Mouse (Mus musculus): ENCODE measurements around the gene Zdbf2. TPM values are rescaled to one million over a fixed set of nuclear protein-coding genes. Genes with fewer than 3 reads are reported as not detected.

Zdbf2 gene
- polyA plus RNA-seq, 1 experiment = not detected

GRCm38 (mm10) chr1:63263671-63264070 lies 9.4 kb upstream of the Zdbf2 start:
- peaks cover 21% of the 10 kb centered on the region for H3K27me3 ChIP-seq (ENCODE audit: control insufficient read depth, insufficient read depth, low read length)
- WGBS = 48% methylated on average over 11 of the region's 11 CpGs

GRCm38 (mm10) chr1:63265461-63265860 lies 7.6 kb upstream of the Zdbf2 start:
- H3K27me3 ChIP-seq (ENCODE audit: control insufficient read depth, insufficient read depth, low read length) = peaks cover 18% of the 10 kb centered on the region
- H3K4me3 ChIP-seq (ENCODE audit: low read depth, low read length) = no peak overlapping the region
- WGBS = 38% methylated on average over 4 of the region's 4 CpGs
- H3K27ac ChIP-seq (ENCODE audit: insufficient read depth, low read depth, low read length) = no peak overlapping the region
- no peak for TF ChIP-seq POLR2A (IDR thresholded peaks at IDR 0.05; ENCODE audit: low read depth, low read length)
- TF ChIP-seq CTCF (IDR thresholded peaks at IDR 0.05; ENCODE audit: extremely low read depth, insufficient read length, insufficient replicate concordance, low read depth, low read length) = no peak
- no peaks in the 10 kb centered on the region for H3K4me1 ChIP-seq (ENCODE audit: control insufficient read depth, insufficient read depth, insufficient read length, low read length)
- H3K36me3 ChIP-seq (ENCODE audit: control insufficient read depth, insufficient read depth, low read length) = no peaks in the 10 kb centered on the region

More at GRCm38 (mm10) chr1:63263671-63264070, 9.4 kb upstream of the Zdbf2 start:
- H3K4me3 ChIP-seq (ENCODE audit: low read depth, low read length) = no peak overlapping the region
- no peak for TF ChIP-seq CTCF (IDR thresholded peaks at IDR 0.05; ENCODE audit: extremely low read depth, insufficient read length, insufficient replicate concordance, low read depth, low read length)
- H3K4me1 ChIP-seq (ENCODE audit: control insufficient read depth, insufficient read depth, insufficient read length, low read length) = no peaks in the 10 kb centered on the region
- H3K27ac ChIP-seq (ENCODE audit: insufficient read depth, low read depth, low read length) = no peak overlapping the region
- H3K36me3 ChIP-seq (ENCODE audit: control insufficient read depth, insufficient read depth, low read length) = no peaks in the 10 kb centered on the region

- H3K4me1 ChIP-seq (ENCODE audit: control insufficient read depth, insufficient read depth, insufficient read length, low read length) = no peaks in the 10 kb centered on the region
- H3K27ac ChIP-seq (ENCODE audit: insufficient read depth, low read depth, low read length) = no peak overlapping the region
- TF ChIP-seq POLR2A (IDR thresholded peaks at IDR 0.05; ENCODE audit: low read depth, low read length) = no peak
- no peak for TF ChIP-seq CTCF (IDR thresholded peaks at IDR 0.05; ENCODE audit: extremely low read depth, insufficient read length, insufficient replicate concordance, low read depth, low read length)
- WGBS = 45% methylated on average over 12 of the region's 12 CpGs
- peaks cover 20% of the 10 kb centered on the region for H3K27me3 ChIP-seq (ENCODE audit: control insufficient read depth, insufficient read depth, low read length)
- H3K36me3 ChIP-seq (ENCODE audit: control insufficient read depth, insufficient read depth, low read length) = no peaks in the 10 kb centered on the region
- H3K4me3 ChIP-seq (ENCODE audit: low read depth, low read length) = no peak overlapping the region
These were observed 6.9 kb upstream of the Zdbf2 start for GRCm38 (mm10) chr1:63266121-63266520.

GRCm38 (mm10) chr1:63266716-63267115 lies 6.3 kb upstream of the Zdbf2 start:
- no peaks in the 10 kb centered on the region for H3K4me1 ChIP-seq (ENCODE audit: control insufficient read depth, insufficient read depth, insufficient read length, low read length)
- WGBS = 42% methylated on average over 15 of the region's 15 CpGs
- no peak overlapping the region for H3K27ac ChIP-seq (ENCODE audit: insufficient read depth, low read depth, low read length)
- H3K27me3 ChIP-seq (ENCODE audit: control insufficient read depth, insufficient read depth, low read length) = peaks cover 20% of the 10 kb centered on the region
- H3K36me3 ChIP-seq (ENCODE audit: control insufficient read depth, insufficient read depth, low read length) = no peaks in the 10 kb centered on the region
- no peak for TF ChIP-seq CTCF (IDR thresholded peaks at IDR 0.05; ENCODE audit: extremely low read depth, insufficient read length, insufficient replicate concordance, low read depth, low read length)
- no peak overlapping the region for H3K4me3 ChIP-seq (ENCODE audit: low read depth, low read length)

DNA sequence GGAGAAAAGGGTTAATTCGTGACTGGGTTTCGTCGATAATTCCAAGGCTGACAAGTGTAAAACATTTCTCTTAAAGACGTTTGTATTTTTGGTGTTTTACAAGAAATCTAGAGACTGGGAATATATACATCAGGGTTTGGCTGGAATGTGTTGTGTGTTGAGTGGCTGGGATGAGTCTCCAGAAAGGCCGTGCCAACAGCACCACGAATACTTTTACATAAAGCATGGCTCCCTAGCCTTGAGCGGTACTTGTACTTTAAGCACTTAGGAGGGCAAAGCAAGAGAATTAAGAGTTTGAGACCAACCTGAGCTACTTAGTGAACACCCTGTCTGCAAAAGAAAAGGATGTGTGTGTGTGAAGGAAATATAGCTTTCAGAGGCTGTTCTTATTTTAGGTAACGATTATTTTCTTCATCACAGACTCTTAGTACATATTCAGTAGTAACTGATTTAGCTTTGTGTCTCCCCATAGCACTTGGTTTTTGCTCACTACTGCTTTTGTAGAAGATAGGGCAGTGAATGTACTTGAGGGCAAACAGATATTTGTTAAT lies 865 bp upstream of the Zdbf2 start:
- TF ChIP-seq CTCF (IDR thresholded peaks at IDR 0.05; ENCODE audit: extremely low read depth, insufficient read length, insufficient replicate concordance, low read depth, low read length) = no peak
- TF ChIP-seq POLR2A (IDR thresholded peaks at IDR 0.05; ENCODE audit: low read depth, low read length) = no peak
- H3K4me3 ChIP-seq (ENCODE audit: low read depth, low read length) = no peak overlapping the region
- 0 out of 2 replicates have a peak, but pooled peaks cover 1% of the 10 kb centered on the region for H3K4me1 ChIP-seq (ENCODE audit: control insufficient read depth, insufficient read depth, insufficient read length, low read length)
- H3K36me3 ChIP-seq (ENCODE audit: control insufficient read depth, insufficient read depth, low read length) = no peaks in the 10 kb centered on the region
- WGBS = 31% methylated on average over 8 of the region's 8 CpGs
- H3K27ac ChIP-seq (ENCODE audit: insufficient read depth, low read depth, low read length) = no peak overlapping the region
- peaks cover 39% of the 10 kb centered on the region for H3K27me3 ChIP-seq (ENCODE audit: control insufficient read depth, insufficient read depth, low read length)

GRCm38 (mm10) chr1:63273339-63273951 lies 380 bp downstream of the Zdbf2 start:
- 0 out of 2 replicates have a peak, but pooled peaks cover 1% of the 10 kb centered on the region for H3K4me1 ChIP-seq (ENCODE audit: control insufficient read depth, insufficient read depth, insufficient read length, low read length)
- TF ChIP-seq POLR2A (IDR thresholded peaks at IDR 0.05; ENCODE audit: low read depth, low read length) = no peak
- no peak for TF ChIP-seq CTCF (IDR thresholded peaks at IDR 0.05; ENCODE audit: extremely low read depth, insufficient read length, insufficient replicate concordance, low read depth, low read length)
- 2% methylated on average over 83 of the region's 89 CpGs for WGBS
- peak overlapping the region; percentile 34 for H3K4me3 ChIP-seq (ENCODE audit: low read depth, low read length)
- H3K27ac ChIP-seq (ENCODE audit: insufficient read depth, low read depth, low read length) = no peak overlapping the region
- H3K36me3 ChIP-seq (ENCODE audit: control insufficient read depth, insufficient read depth, low read length) = no peaks in the 10 kb centered on the region
- peaks cover 35% of the 10 kb centered on the region for H3K27me3 ChIP-seq (ENCODE audit: control insufficient read depth, insufficient read depth, low read length)

- Histone ChIP-seq H3K27me3 (ENCODE audit: control insufficient read depth, insufficient read depth, low read length) (peaks cover 35% of the 10 kb centered on the region), H3K4me1 (ENCODE audit: control insufficient read depth, insufficient read depth, insufficient read length, low read length) (0 out of 2 replicates have a peak, but pooled peaks cover 1% of the 10 kb centered on the region), H3K27ac (ENCODE audit: insufficient read depth, low read depth, low read length) (no peak overlapping the region), H3K4me3 (ENCODE audit: low read depth, low read length) (no peak overlapping the region), H3K36me3 (ENCODE audit: control insufficient read depth, insufficient read depth, low read length) (no peaks in the 10 kb centered on the region)
- TF ChIP-seq CTCF (IDR thresholded peaks at IDR 0.05; ENCODE audit: extremely low read depth, insufficient read length, insufficient replicate concordance, low read depth, low read length) = no peak
- no peak for TF ChIP-seq POLR2A (IDR thresholded peaks at IDR 0.05; ENCODE audit: low read depth, low read length)
- 23% methylated on average over 19 of the region's 19 CpGs for WGBS
These were observed 1.1 kb downstream of the Zdbf2 start for GRCm38 (mm10) chr1:63274046-63274730.

Data from small intestine, adult 2 months (tissue).